Mouse (Mus musculus) MEL (cell line): ENCODE measurements at regions not wholly inside any gene's neighbourhood (a gene's known extent, or its start where the extent isn't known, plus 50 kb on each side); places are given as distances from the start of the nearest gene placed in this dataset.

Source experiments
- DNase-seq: peaks from one replicate; pipeline ENCODE4 v3.0.0; 2011; ENCODE audit warnings: low read depth, low spot score
- H3K27ac ChIP-seq: 2 replicates; pipeline ENCODE4 v1.5.1; 2012; ENCODE audit warnings: low read depth, mild to moderate bottlenecking, control low read depth, low read length, moderate library complexity; ENCODE audit not compliant: control insufficient read depth
- H3K27me3 ChIP-seq, 2 experiments: fragments of 150-350 bp in 1 of 2; sonication (generic) in 1 of 2; 2 replicates each; pipeline ENCODE4 v1.6.1; 2012; ENCODE audit warnings: low read length in 2 of 2, mild to moderate bottlenecking in 2 of 2, improper control_type of control experiment in 1 of 2, moderate library complexity in 1 of 2; ENCODE audit not compliant: insufficient read depth in 2 of 2, control insufficient read depth in 1 of 2
- H3K36me3 ChIP-seq, 2 experiments: 2 replicates each; pipeline ENCODE4 v1.6.1; 2012 to 2014; ENCODE audit warnings: low read length in 2 of 2, improper control_type of control experiment in 1 of 2, inconsistent platforms in 1 of 2, mild to moderate bottlenecking in 1 of 2; ENCODE audit not compliant: insufficient read depth in 2 of 2, control insufficient read depth in 1 of 2
- H3K4me1 ChIP-seq, 2 experiments: fragments of 150-350 bp in 1 of 2; sonication (generic) in 1 of 2; 2 replicates each; pipeline ENCODE4 v1.6.1; 2012; ENCODE audit warnings: low read length in 2 of 2, improper control_type of control experiment in 1 of 2, mild to moderate bottlenecking in 1 of 2; ENCODE audit not compliant: insufficient read depth in 2 of 2, control insufficient read depth in 1 of 2
- H3K4me3 ChIP-seq, 2 experiments: fragments of 150-350 bp in 1 of 2; sonication (generic) in 1 of 2; 2 replicates each; pipeline ENCODE4 v1.5.1; 2012; ENCODE audit warnings: low read depth in 2 of 2, low read length in 2 of 2, mild to moderate bottlenecking in 2 of 2, moderate library complexity in 2 of 2, control low read depth in 1 of 2, improper control_type of control experiment in 1 of 2; ENCODE audit not compliant: control insufficient read depth in 1 of 2, insufficient read depth in 1 of 2
- H3K79me2 ChIP-seq: 2 replicates; pipeline ENCODE4 v1.6.1; 2012; ENCODE audit warnings: mild to moderate bottlenecking, low read length, moderate library complexity; ENCODE audit not compliant: control insufficient read depth, poor library complexity, insufficient read depth
- H3K9ac ChIP-seq: 2 replicates; pipeline ENCODE4 v1.6.1; 2012; ENCODE audit warnings: low read depth, mild to moderate bottlenecking, control low read depth, low read length, moderate library complexity; ENCODE audit not compliant: control insufficient read depth, poor library complexity, severe bottlenecking
- H3K9me3 ChIP-seq: fragments of 150-350 bp; sonication (generic); replicated peaks from 2 replicates; pipeline ENCODE4 v1.6.1; 2012; ENCODE audit warnings: mild to moderate bottlenecking, low read length, improper control_type of control experiment, moderate library complexity; ENCODE audit not compliant: insufficient read depth
- CHD1 ChIP-seq: IDR thresholded peaks from 2 replicates; pipeline ENCODE4 v1.6.1; 2012; ENCODE audit warnings: low read depth, mild to moderate bottlenecking, inconsistent platforms, low read length, improper control_type of control experiment
- CHD2 ChIP-seq: IDR thresholded peaks from 2 replicates; pipeline ENCODE4 v1.6.1; 2011; ENCODE audit warnings: low read length, improper control_type of control experiment
- CTCF ChIP-seq, 3 experiments: IDR thresholded peaks in 2 of 3; conservative IDR thresholded peaks in 1 of 3; 2 replicates each; pipeline ENCODE4 v1.5.1; 2011 to 2012; ENCODE audit warnings: low read length in 3 of 3, low read depth in 2 of 3, mild to moderate bottlenecking in 2 of 3, improper control_type of control experiment in 1 of 3, inconsistent platforms in 1 of 3, mixed read lengths in 1 of 3, moderate library complexity in 1 of 3; ENCODE audit not compliant: control insufficient read depth in 1 of 3, insufficient read depth in 1 of 3, poor library complexity in 1 of 3, severe bottlenecking in 1 of 3
- E2F4 ChIP-seq: IDR thresholded peaks from 2 replicates; pipeline ENCODE4 v1.6.1; 2011; ENCODE audit warnings: low read depth, low read length, improper control_type of control experiment, borderline replicate concordance
- ELF1 ChIP-seq: IDR thresholded peaks from 2 replicates; pipeline ENCODE4 v1.6.1; 2014; ENCODE audit warnings: low read depth, mild to moderate bottlenecking, inconsistent platforms, low read length, improper control_type of control experiment, moderate library complexity
- EP300 ChIP-seq, 2 experiments: IDR thresholded peaks; 2 replicates each; pipeline ENCODE4 v1.6.1; 2011; ENCODE audit warnings: improper control_type of control experiment in 2 of 2, low read length in 2 of 2, low read depth in 1 of 2, mild to moderate bottlenecking in 1 of 2
- ETS1 ChIP-seq: IDR thresholded peaks from 2 replicates; pipeline ENCODE4 v1.6.1; 2012; ENCODE audit warnings: low read depth, mild to moderate bottlenecking, inconsistent platforms, low read length, improper control_type of control experiment, moderate library complexity
- MAFK ChIP-seq: IDR thresholded peaks from 2 replicates; pipeline ENCODE4 v1.6.1; 2011; ENCODE audit warnings: low read depth, mild to moderate bottlenecking, low read length, improper control_type of control experiment, borderline replicate concordance
- MEF2A ChIP-seq: IDR thresholded peaks from 2 replicates; pipeline ENCODE4 v1.6.1; 2014; ENCODE audit warnings: low read depth, mild to moderate bottlenecking, inconsistent platforms, low read length, improper control_type of control experiment; ENCODE audit not compliant: poor library complexity, insufficient replicate concordance, severe bottlenecking; ENCODE audit errors: extremely low read depth
- MYB ChIP-seq: IDR thresholded peaks from 2 replicates; pipeline ENCODE4 v1.6.1; 2011; ENCODE audit warnings: mild to moderate bottlenecking, low read depth, low read length, improper control_type of control experiment
- POLR2AphosphoS2 ChIP-seq: IDR thresholded peaks from 2 replicates; pipeline ENCODE4 v1.6.1; 2011; ENCODE audit warnings: low read length, improper control_type of control experiment
- RCOR1 ChIP-seq: IDR thresholded peaks from 2 replicates; pipeline ENCODE4 v1.6.1; 2012; ENCODE audit warnings: low read depth, mild to moderate bottlenecking, inconsistent platforms, low read length, improper control_type of control experiment
- TAL1 ChIP-seq: IDR thresholded peaks from 2 replicates; pipeline ENCODE4 v1.6.1; 2012; ENCODE audit warnings: mild to moderate bottlenecking, inconsistent platforms, low read length, moderate library complexity, mixed read lengths
- TBP ChIP-seq: IDR thresholded peaks from 2 replicates; pipeline ENCODE4 v1.8.0; 2011; ENCODE audit warnings: low read depth, low read length, improper control_type of control experiment
- TCF12 ChIP-seq: IDR thresholded peaks from 2 replicates; pipeline ENCODE4 v1.6.1; 2014; ENCODE audit warnings: low read depth, mild to moderate bottlenecking, inconsistent platforms, low read length, improper control_type of control experiment, moderate library complexity
- USF2 ChIP-seq, 2 experiments: IDR thresholded peaks; 2 replicates each; pipeline ENCODE4 v1.6.1; 2011 to 2012; ENCODE audit warnings: improper control_type of control experiment in 2 of 2, low read length in 2 of 2, borderline replicate concordance in 1 of 2, inconsistent platforms in 1 of 2, low read depth in 1 of 2, mild to moderate bottlenecking in 1 of 2; ENCODE audit not compliant: insufficient read depth in 1 of 2
- ZMIZ1 ChIP-seq: IDR thresholded peaks from 2 replicates; pipeline ENCODE4 v1.6.1; 2012; ENCODE audit warnings: low read depth, mild to moderate bottlenecking, inconsistent platforms, low read length, improper control_type of control experiment, moderate library complexity
- ZNF384 ChIP-seq: IDR thresholded peaks from 2 replicates; pipeline ENCODE4 v1.6.1; 2012; ENCODE audit warnings: low read depth, mild to moderate bottlenecking, inconsistent platforms, low read length, improper control_type of control experiment

DNA sequence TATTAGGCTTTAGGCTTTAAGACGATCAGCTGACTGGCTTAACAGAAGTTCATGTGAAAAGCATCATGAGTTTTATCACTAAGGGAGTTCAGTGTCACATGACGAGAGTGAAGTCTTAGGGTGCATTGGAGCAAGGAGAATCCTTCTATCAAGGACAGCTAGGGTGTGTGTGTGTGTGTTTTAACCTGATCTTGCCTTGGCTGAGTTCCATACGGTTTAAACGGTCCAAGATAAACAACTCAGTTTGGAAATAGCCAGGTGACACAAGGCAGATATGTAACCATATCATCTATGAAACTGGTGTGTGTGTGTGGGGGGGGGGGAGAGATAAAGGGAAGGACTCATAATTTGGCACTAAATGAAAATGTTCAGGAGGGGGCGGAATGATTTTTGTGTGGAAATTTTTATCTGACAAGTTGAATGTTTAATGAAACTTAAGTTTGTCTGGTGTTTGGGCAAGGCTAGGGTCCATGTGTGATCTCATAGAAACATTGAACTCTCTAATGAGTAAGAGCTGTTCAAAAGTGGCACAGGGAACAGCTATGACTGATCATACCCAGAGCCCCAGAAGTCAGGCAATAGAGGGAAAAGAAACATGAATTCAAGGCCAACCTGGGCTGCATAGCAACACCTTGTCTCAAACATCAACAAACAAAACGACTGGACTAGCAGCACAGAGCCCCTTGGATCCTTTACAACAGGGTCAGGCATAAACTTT, 132.2 kb upstream of the Map3k1 start (continued):
- TF ChIP-seq ZNF384 = peak; percentile 8; the same call in 1 of the 2 replicates
- 0 out of 2 replicates have a peak, but pooled peaks have one; percentile 22 for TF ChIP-seq ELF1
- peak; percentile 81 for TF ChIP-seq POLR2AphosphoS2
- peak; percentile 26; the same call in 1 of the 2 replicates for TF ChIP-seq CHD2

GRCm38 (mm10) chr13:111941946-111942345, 133.2 kb upstream of the Map3k1 start:
- Histone ChIP-seq H3K27me3 (no peaks in the 10 kb centered on the region), H3K79me2 (no peaks in the 10 kb centered on the region; the same call in 1 of the 2 replicates), H3K27ac (peak overlapping the region; percentile 96), H3K9ac (peak overlapping the region; percentile 40), H3K9me3 (no peaks in the 10 kb centered on the region), H3K36me3 (peaks cover 0 to 31% of the 10 kb centered on the region in 2 experiments; a peak in 2 of 4 replicates), H3K4me3 (no peak overlapping the region; a peak in 1 of 4 replicates), H3K4me1 (peaks cover 20 to 34% of the 10 kb centered on the region in 2 experiments)
- peak; percentile 61 for DNase-seq
- TF ChIP-seq ZMIZ1 (no peak), TBP (0 out of 2 replicates have a peak, but pooled peaks have one; percentile 41), ETS1 (peak; percentile 87), MAFK (peak; percentile 63; the same call in 1 of the 2 replicates), MYB (no peak), RCOR1 (peak; percentile 75), MEF2A (peak; percentile 11; the same call in 1 of the 2 replicates), EP300 (IDR thresholded peaks at IDR 0.05; ENCODE audit: low read depth in 1 of 2, low read length in 2 of 2) (peak; percentile 33 to 45; a peak in 2 of 4 replicates), CTCF (IDR thresholded peaks at IDR 0.05 in 2 of 3, conservative IDR thresholded peaks at IDR 0.05 in 1 of 3; ENCODE audit: control insufficient read depth in 1 of 3, insufficient read depth in 1 of 3, low read depth in 2 of 3, low read length in 3 of 3, poor library complexity in 1 of 3, severe bottlenecking in 1 of 3) (no peak), USF2 (IDR thresholded peaks at IDR 0.05; ENCODE audit: borderline replicate concordance in 1 of 2, insufficient read depth in 1 of 2, low read depth in 1 of 2, low read length in 2 of 2) (no peak), CHD1 (no peak), E2F4 (no peak), TAL1 (no peak), TCF12 (peak; percentile 39; the same call in 1 of the 2 replicates)
